Mouse (Mus musculus): ENCODE measurements at regions not wholly inside any gene's neighbourhood (a gene's known extent, or its start where the extent isn't known, plus 50 kb on each side); places are given as distances from the start of the nearest gene placed in this dataset.

- ATAC-seq (ENCODE audit: extremely low read depth, insufficient number of reproducible peaks, low FRiP score, low TSS enrichment): no peak
- H3K9me3 ChIP-seq: no peaks in the 10 kb centered on the region
- 49% methylated on average over 6 of the region's 6 CpGs for WGBS
- H3K4me1 ChIP-seq: no peaks in the 10 kb centered on the region
- H3K27ac ChIP-seq (replicated peaks): 0 out of 2 replicates have a peak overlapping the region, but pooled peaks have one; percentile 12
- H3K4me3 ChIP-seq: no peak overlapping the region
- no peaks in the 10 kb centered on the region for H3K36me3 ChIP-seq
- no peak overlapping the region for H3K9ac ChIP-seq
- no peak overlapping the region for H3K4me2 ChIP-seq
- no peaks in the 10 kb centered on the region for H3K27me3 ChIP-seq (replicated peaks)
Measured at GRCm38 (mm10) chr11:112055591-112055990, 726.4 kb upstream of the Sox9 start.

- Histone ChIP-seq H3K9ac (no peak overlapping the region), H3K9me3 (0 out of 2 replicates have a peak, but pooled peaks cover 4% of the 10 kb centered on the region), H3K36me3 (no peaks in the 10 kb centered on the region), H3K4me3 (no peak overlapping the region), H3K27me3 (replicated peaks) (no peaks in the 10 kb centered on the region), H3K27ac (replicated peaks) (no peak overlapping the region), H3K4me2 (no peak overlapping the region), H3K4me1 (no peaks in the 10 kb centered on the region)
- ATAC-seq (ENCODE audit: extremely low read depth, insufficient number of reproducible peaks, low FRiP score, low TSS enrichment): no peak
- WGBS: 76% methylated on average over 3 of the region's 3 CpGs
Measured at GRCm38 (mm10) chr11:112067176-112067575, 714.8 kb upstream of the Sox9 start.

GRCm38 (mm10) chr11:112068821-112069220 is 713.2 kb upstream of the Sox9 start:
- Histone ChIP-seq H3K9ac (no peak overlapping the region), H3K4me3 (no peak overlapping the region), H3K9me3 (0 out of 2 replicates have a peak, but pooled peaks cover 4% of the 10 kb centered on the region), H3K27ac (replicated peaks) (no peak overlapping the region), H3K36me3 (no peaks in the 10 kb centered on the region), H3K27me3 (replicated peaks) (no peaks in the 10 kb centered on the region), H3K4me2 (no peak overlapping the region), H3K4me1 (no peaks in the 10 kb centered on the region)
- 81% methylated on average over 4 of the region's 4 CpGs for WGBS
- ATAC-seq (ENCODE audit: extremely low read depth, insufficient number of reproducible peaks, low FRiP score, low TSS enrichment): no peak

- no peak overlapping the region for H3K9ac ChIP-seq
- H3K4me1 ChIP-seq: no peaks in the 10 kb centered on the region
- H3K4me3 ChIP-seq: no peak overlapping the region
- no peaks in the 10 kb centered on the region for H3K36me3 ChIP-seq
- H3K27me3 ChIP-seq (replicated peaks): no peaks in the 10 kb centered on the region
- H3K27ac ChIP-seq (replicated peaks): no peak overlapping the region
- no peak for ATAC-seq (ENCODE audit: extremely low read depth, insufficient number of reproducible peaks, low FRiP score, low TSS enrichment)
- 0 out of 2 replicates have a peak, but pooled peaks cover 4% of the 10 kb centered on the region for H3K9me3 ChIP-seq
- H3K4me2 ChIP-seq: no peak overlapping the region
- 62% methylated on average over 7 of the region's 7 CpGs for WGBS
Measured at GRCm38 (mm10) chr11:112071571-112071970, 710.5 kb upstream of the Sox9 start.

- Histone ChIP-seq H3K4me1 (peaks cover 5% of the 10 kb centered on the region; the same call in 1 of the 2 replicates), H3K4me3 (no peak overlapping the region), H3K9ac (no peak overlapping the region), H3K9me3 (no peaks in the 10 kb centered on the region), H3K36me3 (no peaks in the 10 kb centered on the region), H3K4me2 (no peak overlapping the region), H3K27ac (replicated peaks) (no peak overlapping the region), H3K27me3 (replicated peaks) (no peaks in the 10 kb centered on the region)
- 81% methylated on average over 4 of the region's 4 CpGs for WGBS
- ATAC-seq (ENCODE audit: extremely low read depth, insufficient number of reproducible peaks, low FRiP score, low TSS enrichment): no peak
Measured at GRCm38 (mm10) chr11:112081386-112081785, 700.6 kb upstream of the Sox9 start.

- Histone ChIP-seq H3K4me2 (peak overlapping the region; percentile 11), H3K27ac (replicated peaks) (no peak overlapping the region), H3K9ac (no peak overlapping the region), H3K4me3 (no peak overlapping the region), H3K9me3 (no peaks in the 10 kb centered on the region), H3K36me3 (no peaks in the 10 kb centered on the region), H3K27me3 (replicated peaks) (no peaks in the 10 kb centered on the region), H3K4me1 (peaks cover 5% of the 10 kb centered on the region; the same call in 1 of the 2 replicates)
- WGBS: 4% methylated on average over 4 of the region's 4 CpGs
- ATAC-seq (ENCODE audit: extremely low read depth, insufficient number of reproducible peaks, low FRiP score, low TSS enrichment): no peak
Measured at GRCm38 (mm10) chr11:112083019-112083418, 699.0 kb upstream of the Sox9 start.

GRCm38 (mm10) chr11:112092168-112092567 is 689.9 kb upstream of the Sox9 start:
- Histone ChIP-seq H3K4me3 (no peak overlapping the region), H3K27me3 (replicated peaks) (no peaks in the 10 kb centered on the region), H3K4me1 (no peaks in the 10 kb centered on the region), H3K36me3 (no peaks in the 10 kb centered on the region), H3K9me3 (no peaks in the 10 kb centered on the region), H3K9ac (no peak overlapping the region), H3K27ac (replicated peaks) (no peak overlapping the region), H3K4me2 (no peak overlapping the region)
- ATAC-seq (ENCODE audit: extremely low read depth, insufficient number of reproducible peaks, low FRiP score, low TSS enrichment): no peak
- WGBS: 83% methylated on average over 8 of the region's 8 CpGs

- Histone ChIP-seq H3K9ac (no peak overlapping the region), H3K36me3 (no peaks in the 10 kb centered on the region), H3K27me3 (replicated peaks) (no peaks in the 10 kb centered on the region), H3K4me2 (no peak overlapping the region), H3K4me3 (no peak overlapping the region), H3K9me3 (no peaks in the 10 kb centered on the region), H3K27ac (replicated peaks) (no peak overlapping the region), H3K4me1 (no peaks in the 10 kb centered on the region)
- no peak for ATAC-seq (ENCODE audit: extremely low read depth, insufficient number of reproducible peaks, low FRiP score, low TSS enrichment)
- 49% methylated on average over 3 of the region's 3 CpGs for WGBS
Measured at GRCm38 (mm10) chr11:112095009-112095408, 687.0 kb upstream of the Sox9 start.

- Histone ChIP-seq H3K9me3 (no peaks in the 10 kb centered on the region), H3K36me3 (no peaks in the 10 kb centered on the region), H3K9ac (no peak overlapping the region), H3K4me3 (no peak overlapping the region), H3K4me1 (no peaks in the 10 kb centered on the region), H3K27me3 (replicated peaks) (no peaks in the 10 kb centered on the region), H3K4me2 (no peak overlapping the region), H3K27ac (replicated peaks) (no peak overlapping the region)
- WGBS: 76% methylated on average over 1 of the region's 1 CpGs
- no peak for ATAC-seq (ENCODE audit: extremely low read depth, insufficient number of reproducible peaks, low FRiP score, low TSS enrichment)
Measured at GRCm38 (mm10) chr11:112098161-112098560, 683.9 kb upstream of the Sox9 start.

- H3K4me3 ChIP-seq: no peak overlapping the region
- H3K4me1 ChIP-seq: no peaks in the 10 kb centered on the region
- H3K9me3 ChIP-seq: no peaks in the 10 kb centered on the region
- no peak overlapping the region for H3K9ac ChIP-seq
- H3K27me3 ChIP-seq (replicated peaks): no peaks in the 10 kb centered on the region
- ATAC-seq (ENCODE audit: extremely low read depth, insufficient number of reproducible peaks, low FRiP score, low TSS enrichment): no peak
- no peak overlapping the region for H3K4me2 ChIP-seq
- H3K27ac ChIP-seq (replicated peaks): no peak overlapping the region
- H3K36me3 ChIP-seq: no peaks in the 10 kb centered on the region
- 52% methylated on average over 2 of the region's 2 CpGs for WGBS
Measured at GRCm38 (mm10) chr11:112103252-112103651, 678.8 kb upstream of the Sox9 start.

GRCm38 (mm10) chr11:112106891-112107290 is 675.1 kb upstream of the Sox9 start:
- no peak overlapping the region for H3K4me3 ChIP-seq
- H3K27me3 ChIP-seq (replicated peaks): no peaks in the 10 kb centered on the region
- H3K4me2 ChIP-seq: no peak overlapping the region
- H3K36me3 ChIP-seq: no peaks in the 10 kb centered on the region
- ATAC-seq (ENCODE audit: extremely low read depth, insufficient number of reproducible peaks, low FRiP score, low TSS enrichment): no peak
- H3K27ac ChIP-seq (replicated peaks): no peak overlapping the region
- no peaks in the 10 kb centered on the region for H3K4me1 ChIP-seq
- 79% methylated on average over 4 of the region's 4 CpGs for WGBS
- H3K9me3 ChIP-seq: no peaks in the 10 kb centered on the region
- no peak overlapping the region for H3K9ac ChIP-seq

- no peak overlapping the region for H3K9ac ChIP-seq
- no peaks in the 10 kb centered on the region for H3K36me3 ChIP-seq
- no peaks in the 10 kb centered on the region for H3K9me3 ChIP-seq
- H3K4me2 ChIP-seq: no peak overlapping the region
- H3K4me1 ChIP-seq: no peaks in the 10 kb centered on the region
- H3K27me3 ChIP-seq (replicated peaks): no peaks in the 10 kb centered on the region
- no peak overlapping the region for H3K27ac ChIP-seq (replicated peaks)
- no peak for ATAC-seq (ENCODE audit: extremely low read depth, insufficient number of reproducible peaks, low FRiP score, low TSS enrichment)
- 58% methylated on average over 7 of the region's 7 CpGs for WGBS
- H3K4me3 ChIP-seq: no peak overlapping the region
Measured at GRCm38 (mm10) chr11:112107314-112107713, 674.7 kb upstream of the Sox9 start.
